Mouse (Mus musculus): ENCODE measurements around the gene Ovca2.

Ovca2 gene

GRCm38 (mm10) chr11:75178672-75179208 lies at the start of gene Ovca2:
Gene Ovca2, minus strand, starts transcription at chr11:75178835.
- DNase-seq (ENCODE audit: low read depth): peak; percentile 81

DNA sequence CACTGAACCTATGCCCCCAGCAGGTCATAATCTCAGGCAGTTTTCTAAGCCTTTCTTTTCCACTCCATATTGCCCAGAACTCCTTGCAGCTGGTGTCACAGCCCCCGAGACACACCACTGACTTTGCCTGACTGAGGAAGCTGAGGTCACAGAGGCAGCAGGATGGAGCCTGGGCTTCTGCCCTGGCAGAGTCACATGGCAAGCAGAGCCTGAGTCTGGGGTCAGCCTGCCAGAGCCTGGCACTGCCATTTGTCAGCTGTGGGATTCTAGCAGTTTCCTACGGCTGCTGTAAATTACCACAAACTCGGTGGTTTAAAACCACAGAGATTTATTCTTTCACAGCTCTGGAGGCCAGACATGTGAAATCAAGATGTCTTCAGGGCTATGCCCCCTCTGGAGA lies 49.0 kb upstream of the Ovca2 start:
- DNase-seq (ENCODE audit: low read depth): no peak

- DNase-seq (ENCODE audit: low read depth): no peak
Observed at GRCm38 (mm10) chr11:75224835-75225234, 46.2 kb upstream of the Ovca2 start.

DNA sequence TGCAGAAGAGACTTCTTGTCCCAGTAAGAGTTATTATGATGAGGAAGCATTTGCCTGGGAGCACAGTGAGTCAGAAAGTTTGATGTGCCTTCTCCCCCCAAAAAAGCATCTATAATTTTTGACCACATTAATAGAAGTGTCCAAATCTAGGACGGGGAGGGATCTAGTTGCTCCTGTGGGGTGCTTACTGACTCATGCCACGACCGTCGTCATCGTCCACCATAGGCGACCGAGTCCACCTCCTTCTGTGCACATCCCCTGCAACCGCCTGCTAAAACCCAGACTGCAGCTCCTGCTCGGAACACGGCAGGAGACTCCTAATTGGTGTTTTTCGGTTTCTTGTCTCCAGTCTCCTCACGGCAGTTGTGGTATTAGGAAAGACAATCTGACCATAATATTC lies 45.4 kb upstream of the Ovca2 start:
- DNase-seq (ENCODE audit: low read depth): no peak

DNA sequence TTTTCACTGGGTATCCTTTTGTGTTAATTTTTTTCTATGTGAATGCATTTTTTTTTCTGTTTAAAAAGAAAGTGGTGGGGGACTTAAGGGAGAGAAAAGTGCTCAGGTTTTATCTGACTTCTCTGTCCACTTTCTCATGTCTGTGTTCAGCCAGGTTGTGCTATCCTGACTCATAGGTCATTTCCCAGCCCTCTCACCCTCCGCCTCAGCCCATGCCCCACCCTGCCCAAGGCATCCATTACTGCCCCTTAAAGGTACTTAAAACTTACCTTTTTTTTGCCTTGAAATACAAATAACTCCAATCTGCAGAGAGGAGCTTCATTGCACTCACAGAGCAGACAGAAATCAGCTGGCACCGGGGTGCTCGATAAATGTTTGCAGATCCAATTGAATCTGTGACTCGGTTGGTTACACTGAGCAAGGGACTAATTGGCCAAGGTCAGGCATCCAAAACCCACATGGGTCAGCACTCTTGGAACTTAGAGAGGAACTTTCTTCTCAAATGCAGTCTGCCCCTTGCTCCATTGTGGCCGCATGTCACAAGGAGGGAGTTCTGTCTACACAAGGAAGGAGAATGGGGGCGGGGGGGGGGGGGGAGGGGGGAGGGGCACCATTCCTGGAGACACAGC lies 42.0 kb upstream of the Ovca2 start:
- DNase-seq (ENCODE audit: low read depth): no peak

GRCm38 (mm10) chr11:75220115-75220514 lies 41.5 kb upstream of the Ovca2 start:
- DNase-seq (ENCODE audit: low read depth): no peak

DNA sequence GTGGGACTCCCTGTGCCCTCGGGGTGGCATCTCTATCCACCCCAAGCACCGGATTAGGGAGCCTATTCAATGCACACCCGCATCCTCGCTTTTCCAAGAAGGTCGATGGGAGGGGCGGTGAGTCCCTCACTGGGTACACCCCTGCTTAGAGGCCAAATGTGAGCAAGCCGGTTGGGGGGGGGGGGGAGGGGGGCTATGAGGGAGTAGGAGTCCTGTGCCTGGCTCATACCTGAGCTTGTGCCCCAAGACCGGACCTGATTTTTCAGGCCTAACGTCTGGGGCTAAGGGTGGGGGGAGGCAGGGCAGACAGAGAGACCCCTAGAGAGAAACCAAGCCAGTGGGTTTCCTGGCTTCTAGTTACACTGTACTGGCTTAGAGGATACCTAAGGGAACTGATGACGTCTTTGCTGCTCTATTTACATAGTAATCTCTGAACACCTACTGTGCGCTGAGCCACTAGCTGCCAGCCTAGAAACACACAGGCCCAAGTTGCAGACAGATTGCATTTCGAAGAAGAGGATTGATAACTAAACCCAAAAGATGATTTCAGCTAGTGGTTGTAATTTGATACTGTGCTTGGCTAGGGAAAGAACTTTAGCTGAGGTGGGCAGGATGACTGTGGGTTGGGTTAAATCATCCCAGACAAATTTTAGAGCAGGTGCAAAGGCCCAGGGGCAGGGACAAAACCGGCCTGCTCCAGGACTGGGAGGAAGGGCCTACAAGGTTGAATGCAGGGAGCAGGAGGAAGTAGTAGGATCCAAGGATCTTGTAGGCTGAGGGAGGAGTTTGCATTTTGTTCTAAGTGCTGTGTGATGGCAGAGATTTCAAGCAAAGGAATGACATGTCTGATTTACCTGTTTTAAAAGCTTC lies 35.7 kb upstream of the Ovca2 start:
- no peak for DNase-seq (ENCODE audit: low read depth)

- no peak for DNase-seq (ENCODE audit: low read depth)
Observed at GRCm38 (mm10) chr11:75213372-75214080, 34.9 kb upstream of the Ovca2 start.

DNA sequence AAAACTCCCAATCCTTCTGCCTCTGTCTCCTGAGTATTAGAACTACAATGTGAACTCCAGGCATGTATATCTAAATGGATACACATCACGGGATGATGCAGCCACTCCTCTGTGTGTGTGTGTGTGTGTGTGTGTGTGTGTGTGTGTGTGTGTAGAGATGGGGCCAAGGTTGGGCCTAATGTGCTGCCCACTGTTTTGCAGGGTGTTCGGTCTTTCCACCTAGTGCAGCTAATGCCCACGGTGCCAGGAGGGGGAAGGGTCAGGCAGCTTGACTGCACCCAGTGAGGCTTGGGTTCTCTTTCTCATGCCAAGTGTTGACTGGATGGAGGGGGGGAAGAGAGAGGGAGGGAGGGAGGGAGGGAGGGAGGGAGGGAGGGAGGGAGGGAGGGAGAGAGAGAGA lies 34.2 kb upstream of the Ovca2 start:
- DNase-seq (ENCODE audit: low read depth): no peak

GRCm38 (mm10) chr11:75212031-75212667 lies 33.5 kb upstream of the Ovca2 start:
- no peak for DNase-seq (ENCODE audit: low read depth)

GRCm38 (mm10) chr11:75210755-75211154 lies 32.1 kb upstream of the Ovca2 start:
- no peak for DNase-seq (ENCODE audit: low read depth)

GRCm38 (mm10) chr11:75210093-75210492 lies 31.5 kb upstream of the Ovca2 start:
- DNase-seq (ENCODE audit: low read depth): no peak

DNA sequence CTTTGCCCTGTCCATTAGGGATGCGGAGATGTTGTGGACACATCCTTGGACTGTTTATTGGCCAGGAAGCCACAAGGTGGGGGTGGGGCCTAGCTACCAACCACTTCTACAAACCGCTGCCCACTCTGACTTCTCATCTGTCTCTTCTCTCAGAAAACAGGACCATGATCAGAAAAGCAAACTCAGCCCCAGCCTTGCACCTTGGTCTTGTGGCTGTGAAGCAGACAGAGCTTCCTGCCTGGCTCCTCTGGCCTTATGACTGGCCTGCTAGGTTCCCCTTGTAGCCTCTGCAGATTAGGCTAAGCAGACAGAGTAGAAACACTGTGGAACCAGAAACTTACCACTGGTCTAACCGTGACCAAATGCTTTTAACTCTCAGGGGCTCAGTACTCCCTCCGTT lies 30.7 kb upstream of the Ovca2 start:
- no peak for DNase-seq (ENCODE audit: low read depth)

DNA sequence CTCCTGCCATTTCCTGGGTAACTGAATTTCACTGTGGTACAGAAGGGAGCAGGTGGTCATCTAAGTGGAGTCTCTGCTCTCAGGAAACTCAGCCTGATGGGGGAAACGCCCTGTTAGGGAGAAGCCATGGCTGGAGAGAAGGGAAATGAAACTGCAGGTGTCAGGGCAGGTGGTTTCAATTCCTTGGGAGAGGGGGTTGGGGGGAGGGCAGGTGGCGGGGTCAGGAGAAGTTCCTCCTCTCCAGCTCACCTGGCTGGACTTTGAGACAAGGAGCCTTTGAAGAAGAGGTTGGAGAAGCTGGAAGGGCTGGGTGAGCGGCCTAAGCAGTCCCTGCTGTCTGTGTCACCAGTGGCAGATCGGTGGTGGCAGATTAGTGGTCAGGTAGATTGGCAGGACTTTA lies 27.7 kb upstream of the Ovca2 start:
- DNase-seq (ENCODE audit: low read depth): no peak

DNA sequence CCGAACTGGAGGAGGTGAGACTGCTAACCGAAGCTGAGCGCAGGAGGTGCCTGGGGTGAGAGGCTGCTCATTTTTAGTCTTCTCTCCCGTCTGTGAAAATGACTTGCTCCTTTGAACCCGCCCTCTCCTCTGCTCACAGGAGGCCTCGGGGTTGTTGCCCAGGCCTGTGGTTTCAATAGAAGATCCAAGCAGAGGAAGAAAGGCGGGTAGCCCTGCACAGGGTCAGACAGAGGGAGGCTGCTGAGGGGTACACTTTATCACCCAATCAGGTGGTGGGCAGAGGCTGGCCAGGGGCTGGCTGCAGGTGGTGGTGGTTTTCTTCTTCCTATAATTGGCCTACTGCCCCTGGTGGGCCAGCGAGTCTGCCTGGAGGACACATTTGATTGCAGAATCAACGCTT lies 25.8 kb upstream of the Ovca2 start:
- DNase-seq (ENCODE audit: low read depth): no peak

GRCm38 (mm10) chr11:75203926-75204325 lies 25.3 kb upstream of the Ovca2 start:
- no peak for DNase-seq (ENCODE audit: low read depth)

DNA sequence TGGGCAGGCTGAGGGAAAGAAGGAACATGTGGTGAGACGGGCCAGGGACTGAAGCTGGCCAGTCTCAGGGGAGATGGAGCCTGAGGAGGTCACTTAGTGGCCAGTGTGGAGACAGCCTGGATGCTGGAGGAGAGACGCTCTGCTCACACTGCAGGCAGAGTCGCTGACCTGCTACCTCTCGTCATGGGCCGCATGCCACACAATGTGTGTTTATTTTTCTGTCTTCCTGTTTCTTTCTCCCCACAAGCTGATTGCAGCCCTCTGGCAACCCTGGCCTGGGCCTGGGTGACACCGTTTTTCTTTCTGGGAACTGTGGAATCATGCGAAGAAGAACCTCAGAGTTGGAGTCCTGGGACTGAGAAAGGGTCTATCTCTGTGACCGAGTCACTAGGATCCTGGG lies 23.1 kb upstream of the Ovca2 start:
- DNase-seq (ENCODE audit: low read depth): no peak

GRCm38 (mm10) chr11:75200935-75201334 lies 22.3 kb upstream of the Ovca2 start:
- no peak for DNase-seq (ENCODE audit: low read depth)

DNA sequence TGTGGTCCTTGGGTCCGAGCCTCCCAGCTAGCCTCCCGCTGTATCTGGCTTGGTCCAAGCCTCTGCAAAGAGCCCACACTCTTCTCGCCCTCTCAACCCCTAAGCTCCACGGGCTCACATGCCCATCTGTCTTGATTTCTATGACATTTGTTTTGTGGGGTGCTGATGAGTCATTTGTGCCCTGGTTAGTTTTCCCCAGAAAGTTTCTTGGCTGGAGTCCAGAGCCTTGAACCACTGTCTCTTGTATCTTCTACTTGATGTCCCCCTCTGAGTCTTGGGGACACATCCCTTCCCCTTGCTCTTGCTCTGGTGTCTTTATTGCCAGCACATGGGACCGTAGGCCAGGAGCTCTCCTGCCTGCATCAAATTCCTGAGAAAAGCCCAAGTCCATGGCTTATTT lies 21.3 kb upstream of the Ovca2 start:
- no peak for DNase-seq (ENCODE audit: low read depth)

GRCm38 (mm10) chr11:75198792-75199191 lies 20.2 kb upstream of the Ovca2 start:
- no peak for DNase-seq (ENCODE audit: low read depth)

DNA sequence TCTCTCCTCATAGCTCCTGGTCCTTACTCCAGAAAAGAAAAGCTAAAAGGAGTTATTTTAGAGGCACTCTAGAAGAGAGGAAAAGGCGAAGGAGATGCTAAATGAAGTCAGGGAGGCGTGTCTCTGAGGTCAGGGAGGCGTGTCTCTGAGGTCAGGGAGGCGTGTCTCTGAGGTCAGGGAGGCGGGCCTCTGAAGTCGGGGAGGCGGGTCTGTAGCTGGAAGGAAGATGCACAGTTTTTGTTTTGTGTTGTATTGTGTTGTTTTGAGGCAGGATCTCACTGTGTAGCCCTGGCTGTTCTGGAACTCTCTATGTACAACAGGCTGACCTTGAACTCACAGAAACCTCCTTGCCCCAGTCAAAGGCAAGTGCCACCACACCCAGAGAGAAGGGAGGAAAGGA lies 19.3 kb upstream of the Ovca2 start:
- DNase-seq (ENCODE audit: low read depth): no peak

- no peak for DNase-seq (ENCODE audit: low read depth)
Observed at GRCm38 (mm10) chr11:75196131-75196530, 17.5 kb upstream of the Ovca2 start.

Measured in c-Kit-positive CD71-positive TER-119-negative erythroid progenitor cells, embryonic 14.5 days (primary cell).